Mouse (Mus musculus) heart, adult 11 months (tissue): ENCODE measurements around the gene Rtn1.

Experiments
- DNase-seq: peaks from one replicate; pipeline ENCODE4 v3.0.0; 2022

The Rtn1 gene

DNA sequence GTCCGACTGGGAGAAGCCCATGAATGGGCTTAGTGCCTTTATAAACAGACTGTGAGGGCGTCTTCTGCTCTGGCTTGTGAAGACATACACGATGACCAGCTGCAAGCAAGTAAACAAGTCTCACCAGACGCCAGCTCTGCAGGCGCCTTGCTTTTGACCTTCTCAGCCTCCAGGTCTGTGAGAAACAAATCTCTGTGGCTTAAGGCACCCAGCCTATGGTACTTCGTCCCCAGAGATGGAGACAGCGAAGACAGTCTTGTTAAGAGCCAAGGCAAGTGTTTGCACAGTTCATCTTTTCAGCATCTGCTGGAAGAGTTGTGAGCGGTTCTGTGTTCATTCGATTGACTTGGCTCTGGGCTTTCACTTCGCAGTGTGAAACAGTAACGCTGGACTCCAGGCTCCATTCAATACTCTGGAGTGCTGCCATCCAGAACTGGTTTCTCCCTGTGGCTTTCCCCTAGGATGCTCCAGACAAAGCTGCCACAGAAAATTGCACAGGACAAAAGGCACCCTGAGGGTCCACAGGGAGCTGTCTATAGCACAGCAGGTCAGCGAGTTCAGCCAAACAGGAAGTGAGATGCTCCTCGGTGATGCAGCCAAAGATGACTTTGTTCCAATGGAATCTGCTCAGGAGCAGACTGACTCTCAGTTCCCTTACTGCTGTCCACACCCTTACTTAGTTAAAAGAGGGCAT is 135.0 kb downstream of the Rtn1 start:
- peak; percentile 96 for DNase-seq

- no peak for DNase-seq
These were observed 141.2 kb downstream of the Rtn1 start for GRCm38 (mm10) chr12:72267614-72268013.

- DNase-seq: no peak
These were observed 143.3 kb downstream of the Rtn1 start for GRCm38 (mm10) chr12:72265261-72266228.

DNA sequence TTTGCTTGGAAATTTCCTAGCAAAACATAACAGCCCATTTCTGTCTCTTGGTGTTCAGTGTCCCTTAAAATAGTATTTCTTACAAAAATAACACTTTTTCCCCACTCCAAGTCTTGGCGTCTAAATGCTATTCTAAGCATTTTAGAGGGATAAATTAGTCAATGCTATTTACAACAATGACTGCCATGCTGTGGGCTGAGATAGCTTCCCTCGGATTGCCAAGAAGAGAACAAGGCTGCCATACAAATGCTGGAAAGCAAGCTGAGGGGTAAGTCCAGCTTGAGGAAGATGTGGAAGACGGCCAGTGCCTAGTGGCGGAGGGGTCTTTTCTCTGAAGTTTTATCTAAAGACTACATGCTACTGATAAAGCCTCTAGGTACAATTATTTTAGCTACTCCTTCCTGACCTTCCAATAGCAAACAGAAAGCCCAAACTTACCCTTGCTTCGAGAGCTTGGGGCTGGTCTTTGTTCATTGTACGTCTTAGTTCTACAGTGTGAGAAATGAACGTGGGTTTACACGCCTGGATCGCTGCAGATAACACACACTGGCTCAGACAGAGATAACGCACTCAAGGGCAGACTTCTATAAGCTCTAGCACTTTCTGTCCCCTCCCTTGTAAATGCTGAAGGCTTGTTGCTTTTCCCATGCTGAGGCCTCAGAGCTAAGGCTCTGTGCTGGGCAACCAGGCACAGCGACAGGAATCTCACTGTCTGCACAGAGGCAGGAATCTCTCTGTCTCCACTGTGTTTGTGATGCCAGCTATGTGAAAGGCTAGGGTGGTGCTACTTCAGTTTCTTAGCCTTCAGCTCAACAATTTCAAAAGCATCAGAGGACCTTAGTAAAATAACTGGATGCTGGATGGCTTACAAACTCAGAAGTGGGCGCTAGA is 145.4 kb downstream of the Rtn1 start:
- no peak for DNase-seq

DNA sequence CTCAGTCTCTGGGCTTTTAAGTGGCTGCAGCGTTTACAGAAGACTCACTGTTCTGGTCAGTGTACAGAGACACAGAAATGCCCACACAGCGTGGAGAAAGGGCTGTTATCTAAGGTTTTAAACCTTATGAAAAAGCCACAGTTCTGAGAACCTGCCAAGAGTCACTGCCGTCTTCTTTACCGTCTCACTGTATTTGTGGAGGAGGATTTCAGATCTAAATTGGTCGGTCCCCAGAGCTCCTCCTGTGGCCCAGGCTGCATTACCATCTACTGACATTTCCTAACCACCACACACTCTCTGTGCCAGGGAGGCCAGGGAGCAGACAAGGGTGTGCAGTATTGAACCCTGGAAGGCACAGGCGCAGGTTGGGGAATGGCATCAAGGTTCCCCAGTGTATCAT is 151.9 kb downstream of the Rtn1 start:
- no peak for DNase-seq

DNA sequence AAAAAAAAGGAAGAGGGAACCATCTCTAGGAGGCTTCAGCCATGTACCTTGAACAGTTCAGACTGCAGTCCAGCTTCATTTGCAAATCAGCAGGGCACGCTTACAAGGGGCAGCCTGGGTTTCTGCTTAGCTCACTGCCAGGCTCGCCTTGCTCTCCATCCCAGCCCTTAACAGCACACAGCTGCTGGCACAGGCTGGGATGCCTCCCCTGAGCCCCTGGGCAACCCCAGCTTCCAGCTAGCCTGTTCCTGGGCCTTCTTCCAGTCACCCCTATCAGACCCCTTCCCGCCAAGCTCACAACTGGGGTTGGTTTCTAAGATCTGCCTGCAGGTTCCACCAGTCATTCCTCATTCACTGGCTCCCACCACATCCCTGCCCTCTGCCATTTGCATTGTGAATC is 155.8 kb downstream of the Rtn1 start:
- no peak for DNase-seq

DNA sequence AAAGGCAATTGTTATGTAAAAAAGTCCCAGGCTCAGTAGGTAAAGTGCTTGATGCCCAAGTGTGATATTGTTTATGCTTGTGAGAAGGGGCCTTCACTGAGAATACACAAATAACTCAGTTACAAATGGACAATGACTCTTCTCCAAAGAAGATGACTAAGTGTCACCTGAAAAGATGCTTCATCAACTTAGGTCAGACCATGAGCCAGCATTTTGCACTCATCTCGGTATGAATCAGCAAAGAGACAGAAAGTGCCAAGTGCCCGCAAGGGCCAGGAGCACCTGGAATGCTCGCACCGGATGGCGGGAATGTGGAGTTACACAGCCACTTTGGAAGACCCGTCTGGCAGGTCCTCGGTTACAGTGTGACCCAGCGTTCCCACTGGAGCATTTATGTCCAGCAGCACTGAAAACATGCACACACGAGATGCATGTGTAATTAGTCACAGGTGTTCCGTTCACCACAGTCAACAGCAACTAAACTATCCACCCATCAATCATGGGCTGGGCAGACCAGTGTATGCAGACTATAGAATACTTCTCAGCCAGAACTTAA is 156.9 kb downstream of the Rtn1 start:
- DNase-seq: no peak

DNA sequence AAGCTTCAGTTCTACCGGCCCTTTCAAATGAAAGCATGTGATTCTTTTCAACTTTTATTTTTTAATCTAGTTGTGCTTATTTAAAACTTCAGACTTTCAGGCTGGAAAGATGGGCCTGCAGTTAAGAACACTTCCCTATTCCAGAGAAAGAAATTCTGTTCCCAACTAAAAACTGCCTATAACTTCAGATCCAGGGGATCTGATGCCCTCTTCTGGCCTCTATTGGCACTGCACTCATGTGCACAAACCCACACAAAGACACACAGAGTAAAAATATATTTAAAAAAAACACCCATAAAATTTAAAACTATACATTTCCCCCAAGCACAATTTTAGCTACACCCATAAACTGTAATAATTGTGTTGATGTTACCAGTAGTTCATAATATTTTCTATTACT is 163.9 kb downstream of the Rtn1 start:
- DNase-seq: no peak

GRCm38 (mm10) chr12:72242807-72243206 is 166.0 kb downstream of the Rtn1 start:
- DNase-seq: peak; percentile 73

DNA sequence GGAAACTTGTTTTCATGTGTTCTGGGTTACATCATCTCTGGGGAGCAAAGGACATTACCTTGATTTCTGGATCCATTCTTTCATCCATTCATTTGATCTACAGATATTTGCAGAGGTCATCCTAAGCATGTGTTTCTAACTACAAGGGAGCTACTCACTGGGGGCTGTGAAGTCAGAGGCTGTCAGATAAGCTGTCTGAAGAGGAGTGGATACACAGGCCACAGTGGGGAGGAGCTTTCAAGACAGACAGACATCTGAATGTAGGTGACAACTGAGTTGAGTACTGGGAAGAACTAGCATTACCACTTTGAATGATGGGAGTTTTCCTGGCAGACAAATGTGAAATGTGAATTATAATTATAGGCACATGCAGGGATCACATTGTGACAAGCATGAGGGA is 168.3 kb downstream of the Rtn1 start:
- DNase-seq: peak; percentile 46

GRCm38 (mm10) chr12:72239230-72239894 is 169.5 kb downstream of the Rtn1 start:
- peak; percentile 91 for DNase-seq

- peak; percentile 54 for DNase-seq
These were observed 171.6 kb downstream of the Rtn1 start for GRCm38 (mm10) chr12:72237251-72237650.

- DNase-seq: peak; percentile 97
These were observed 172.3 kb downstream of the Rtn1 start for GRCm38 (mm10) chr12:72236564-72237011.

GRCm38 (mm10) chr12:72235621-72236351 is 173.1 kb downstream of the Rtn1 start:
- peak; percentile 69 for DNase-seq

GRCm38 (mm10) chr12:72234966-72235365 is 173.9 kb downstream of the Rtn1 start:
- DNase-seq: no peak

GRCm38 (mm10) chr12:72234151-72234550 is 174.7 kb downstream of the Rtn1 start:
- peak; percentile 54 for DNase-seq

GRCm38 (mm10) chr12:72232826-72233790 is 175.7 kb downstream of the Rtn1 start:
- DNase-seq: peak; percentile 84

- peak; percentile 55 for DNase-seq
These were observed 176.7 kb downstream of the Rtn1 start for GRCm38 (mm10) chr12:72232176-72232575.

DNA sequence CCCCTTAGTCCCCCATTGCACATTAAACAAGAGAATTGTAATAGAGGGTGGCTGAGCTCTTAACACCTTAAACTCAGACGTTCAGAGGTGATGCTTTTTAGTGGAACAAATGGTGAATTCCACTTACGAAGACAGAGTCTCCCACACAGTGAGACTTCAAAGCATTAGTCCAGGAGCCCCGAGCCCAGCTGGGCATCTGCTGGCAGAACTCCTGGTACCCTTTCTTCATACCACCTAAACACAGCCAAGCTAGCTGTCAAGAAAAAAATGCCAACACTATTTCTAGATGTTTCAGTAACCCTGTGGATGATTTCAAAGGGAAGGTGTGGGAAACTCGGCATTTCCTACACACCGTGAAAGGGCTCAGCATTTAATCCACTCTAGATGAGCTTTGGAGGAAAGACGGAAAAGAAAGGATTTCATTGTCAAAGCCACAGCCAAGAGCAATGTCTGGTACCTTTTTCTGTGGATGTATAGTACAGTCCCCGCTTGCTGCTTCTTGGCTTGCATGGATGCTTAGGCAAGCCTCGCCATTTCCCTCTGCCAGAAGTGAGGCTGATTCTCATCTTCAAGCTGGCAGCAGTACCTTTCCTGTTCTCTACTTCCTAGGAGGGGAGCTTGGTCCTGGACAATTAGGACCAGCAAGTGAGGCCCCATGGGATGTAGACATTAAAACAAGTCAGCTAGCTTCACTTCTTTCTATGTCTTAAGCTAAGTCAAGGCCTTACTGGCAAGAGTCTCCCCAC is 179.2 kb downstream of the Rtn1 start:
- peak; percentile 46 for DNase-seq
